Mouse (Mus musculus) stomach, embryonic 16.5 days (tissue): ENCODE data around the gene Ifi214. TPM values are rescaled to one million over a fixed set of nuclear protein-coding genes. Genes with fewer than 3 reads are reported as not detected.
"Not testable (repeated sequence)": the region's sequence is repeated elsewhere in the genome, so short reads cannot be mapped to it uniquely, and the experiment has no call there.

Experiments used
- ATAC-seq: fragments of 200-750 bp; cut with Nextera tagmentation; 2 replicates; pipeline ENCODE4 v1.8.0; 2017; ENCODE audit warnings: moderate number of reproducible peaks, moderate TSS enrichment; ENCODE audit not compliant: insufficient read depth, low FRiP score
- H3K27ac ChIP-seq: fragments of 300-500 bp; sonication (generic); 2 replicates; pipeline ENCODE4 v1.5.1; 2014; ENCODE audit warnings: low read length
- H3K27me3 ChIP-seq: fragments of 300-500 bp; sonication (generic); 2 replicates; pipeline ENCODE4 v1.6.1; 2014; ENCODE audit warnings: low read length, control low read depth, mixed read lengths; ENCODE audit not compliant: control insufficient read depth, insufficient read depth
- H3K36me3 ChIP-seq: fragments of 300-500 bp; sonication (generic); 2 replicates; pipeline ENCODE4 v1.6.1; 2014; ENCODE audit warnings: low read length; ENCODE audit not compliant: control insufficient read depth, insufficient read depth
- H3K4me1 ChIP-seq: fragments of 300-500 bp; sonication (generic); 2 replicates; pipeline ENCODE4 v1.6.1; 2014; ENCODE audit warnings: low read length, control low read depth, mixed read lengths; ENCODE audit not compliant: control insufficient read depth, insufficient read depth
- H3K4me2 ChIP-seq: fragments of 300-500 bp; sonication (generic); 2 replicates; pipeline ENCODE4 v1.6.1; 2014; ENCODE audit warnings: low read depth, low read length, mixed read lengths
- H3K4me3 ChIP-seq: fragments of 300-500 bp; sonication (generic); replicated peaks from 2 replicates; pipeline ENCODE4 v1.5.1; 2014; ENCODE audit warnings: mild to moderate bottlenecking, low read length
- H3K9ac ChIP-seq: fragments of 300-500 bp; sonication (generic); 2 replicates; pipeline ENCODE4 v1.6.1; 2014; ENCODE audit warnings: low read length
- H3K9me3 ChIP-seq: fragments of 300-500 bp; sonication (generic); replicated peaks from 2 replicates; pipeline ENCODE4 v1.6.1; 2016; ENCODE audit warnings: low read length, control low read depth; ENCODE audit not compliant: control insufficient read depth
- WGBS: fragments of 180-500 bp; shearing (Covaris S2); extraction: QIAGEN DNeasy Blood & Tissue Kit; methylation state at CpG from one replicate; pipeline ENCODE4 v1.1.7; 2014; 5-methylcytosine and 5-hydroxymethylcytosine counted together
- microRNA-seq: library from miRNA; unstranded; fragments of <30 nt; microRNA quantifications from one replicate; pipeline ENCODE4, GENCODE M21; 2016
- polyA plus RNA-seq: library from polyadenylated mRNA; unstranded; fragments of >200 nt; fragmentation: Nextera tagmentation; extraction: Ambion mirVana; gene quantifications from 2 replicates; pipeline ENCODE4 v1.2.1, GENCODE M21; 2015

The Ifi214 gene
- polyA plus RNA-seq, 1 experiment from 2014 or later = not detected

GRCm38 (mm10) chr1:173481182-173481574 lies 54.6 kb downstream of the Ifi214 start:
- 89% methylated on average over 3 of the region's 3 CpGs for WGBS
- not testable (repeated sequence) for H3K9me3 ChIP-seq, H3K27me3 ChIP-seq, H3K4me2 ChIP-seq, H3K4me1 ChIP-seq, H3K4me3 ChIP-seq, H3K9ac ChIP-seq, ATAC-seq, H3K36me3 ChIP-seq, H3K27ac ChIP-seq

- not testable (repeated sequence) for H3K4me1 ChIP-seq, H3K4me3 ChIP-seq, H3K9me3 ChIP-seq, H3K4me2 ChIP-seq, H3K27me3 ChIP-seq, H3K9ac ChIP-seq, H3K27ac ChIP-seq, H3K36me3 ChIP-seq, ATAC-seq
- WGBS = 86% methylated on average over 5 of the region's 5 CpGs
Observed at GRCm38 (mm10) chr1:173480399-173481181, 55.2 kb downstream of the Ifi214 start.

Small RNA genes within 50 kb of the gene (microRNA-seq; reads per million reads assigned to microRNA genes)
- not detected for gene Gm44481

Other genes with a start within 250 kb of the Ifi214 start
- 3.3 and 4.3 TPM in 2 replicates for gene Ackr1, start 202.2 kb downstream of the Ifi214 start, polyA plus RNA-seq
- gene Aim2, start 185.1 kb downstream of the Ifi214 start, polyA plus RNA-seq = 2.6 and 2.9 TPM in 2 replicates
- gene Cadm3, start 168.3 kb downstream of the Ifi214 start, polyA plus RNA-seq = 3.0 and 3.3 TPM in 2 replicates
- gene Ifi206, start 44.9 kb downstream of the Ifi214 start, polyA plus RNA-seq = 0.08 and 0.27 TPM in 2 replicates
- 0.36 TPM in 1 of 2 replicates, not detected in the other for gene Ifi213, start 63.3 kb upstream of the Ifi214 start, polyA plus RNA-seq
- 0.80 and 1.4 TPM in 2 replicates for gene Ifi209, start 95.0 kb upstream of the Ifi214 start, polyA plus RNA-seq
- 0.14 TPM in 2 replicates for gene Ifi208, start 137.7 kb upstream of the Ifi214 start, polyA plus RNA-seq
- 1.1 and 1.4 TPM in 2 replicates for gene Ifi207, start 205.8 kb upstream of the Ifi214 start, polyA plus RNA-seq
- 4.7 and 4.8 TPM in 2 replicates for gene Ifi204, start 231.0 kb upstream of the Ifi214 start, polyA plus RNA-seq